Mouse (Mus musculus) embryo, embryonic 9.5 days (tissue): ENCODE measurements around the gene Cdon.

Experiments
- DNase-seq: peaks from one replicate; pipeline ENCODE4 v3.0.0-alpha.2; 2017; ENCODE audit errors: extremely low spot score

Cdon gene

GRCm38 (mm10) chr9:35493033-35493732 is 72.3 kb downstream of the Cdon start:
- DNase-seq, result no peak

DNA sequence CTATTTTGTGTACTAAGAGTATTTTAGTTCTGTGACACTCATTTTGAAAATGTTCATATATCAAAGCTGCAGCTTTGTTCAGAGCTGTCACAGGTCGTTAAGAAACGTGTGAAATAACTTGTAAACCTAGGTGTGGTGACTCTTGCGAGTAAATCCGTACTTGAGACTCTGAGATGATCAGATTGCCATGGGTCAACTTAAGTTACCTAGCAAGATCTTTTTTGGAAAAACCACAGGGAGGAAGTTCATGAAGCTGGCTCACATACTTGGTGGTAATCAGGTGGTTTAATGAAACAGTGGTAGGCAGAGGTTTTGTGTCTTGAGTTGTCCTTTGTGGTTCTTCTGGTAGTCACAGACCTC is 72.8 kb downstream of the Cdon start:
- no peak for DNase-seq

DNA sequence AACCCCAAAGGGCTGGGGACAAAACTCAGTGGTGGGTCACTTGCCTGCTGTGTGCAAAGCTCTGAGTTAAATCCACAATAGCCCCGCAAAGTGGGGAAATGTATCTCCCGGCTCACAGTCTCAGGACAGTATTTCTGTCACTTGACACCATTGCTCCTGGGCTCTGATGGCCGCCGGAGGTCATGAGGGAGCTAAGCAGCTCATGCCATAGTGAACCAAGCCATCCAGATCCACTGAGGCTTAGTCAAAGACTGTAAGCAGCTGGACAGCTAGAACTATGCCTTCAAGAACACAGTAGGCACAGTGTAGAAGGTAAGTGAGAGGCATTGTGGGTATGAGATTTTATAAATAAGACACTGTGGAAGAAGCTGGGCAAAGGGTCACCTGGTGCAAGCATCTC is 74.0 kb downstream of the Cdon start:
- no peak for DNase-seq

- DNase-seq, result no peak
Observed at GRCm38 (mm10) chr9:35495471-35495870, 74.5 kb downstream of the Cdon start.

GRCm38 (mm10) chr9:35499946-35500345 is 79.0 kb downstream of the Cdon start:
- DNase-seq, result no peak

DNA sequence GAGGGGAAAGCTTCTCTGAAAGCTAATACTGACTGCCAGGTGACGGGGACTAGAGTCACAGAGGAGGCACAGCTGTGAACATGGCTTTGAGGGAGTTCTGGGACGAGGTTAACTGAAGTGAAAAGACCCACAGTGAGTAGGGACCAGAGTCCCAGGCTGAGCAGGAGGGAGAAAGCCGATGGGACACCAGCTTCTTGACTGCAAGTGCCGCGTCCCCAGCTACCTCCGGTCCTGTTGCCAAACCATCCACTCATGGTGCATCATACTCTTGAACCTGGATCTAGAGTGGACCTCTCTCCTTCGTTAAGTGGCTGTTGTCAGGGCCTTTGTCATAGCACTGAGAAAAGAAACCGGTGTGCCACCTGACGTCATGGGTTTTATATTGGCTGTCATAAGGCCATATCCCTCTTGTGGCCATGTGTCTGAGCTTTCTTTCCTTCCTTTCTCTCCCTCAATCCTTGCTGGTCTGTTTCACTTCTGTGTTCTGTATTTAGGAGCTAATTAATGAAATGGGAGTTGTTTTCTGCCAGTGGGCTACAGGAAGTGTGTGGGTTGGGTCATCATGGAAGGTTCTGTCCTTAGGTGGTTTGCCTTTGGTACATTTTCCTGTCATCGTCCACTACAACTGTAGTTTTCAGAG is 81.6 kb downstream of the Cdon start:
- DNase-seq, result no peak

- DNase-seq, result no peak
Observed at GRCm38 (mm10) chr9:35508234-35508633, 87.3 kb downstream of the Cdon start.

DNA sequence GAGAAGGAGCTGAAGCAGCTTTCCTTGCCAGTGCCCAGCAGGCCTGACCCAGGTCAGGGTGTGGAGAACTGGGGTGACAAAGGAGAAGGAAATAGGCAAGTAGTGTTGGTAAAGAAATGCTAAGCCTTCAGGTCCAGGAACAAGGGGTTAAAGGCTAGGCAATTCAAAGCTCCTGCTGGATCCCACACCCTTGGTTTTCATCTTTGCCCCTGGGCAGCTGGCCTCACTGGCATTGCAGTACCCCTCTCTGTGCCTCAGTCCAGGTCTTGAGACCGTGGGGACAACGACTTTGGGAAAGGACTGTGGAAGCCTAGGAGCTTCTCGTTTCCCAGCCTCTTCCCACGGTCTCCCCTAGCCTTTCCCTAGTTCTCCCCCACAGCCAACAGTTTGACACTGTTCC is 93.0 kb downstream of the Cdon start:
- DNase-seq, result no peak

GRCm38 (mm10) chr9:35516182-35516581 is 95.3 kb downstream of the Cdon start:
- no peak for DNase-seq

- no peak for DNase-seq
Observed at GRCm38 (mm10) chr9:35516711-35517110, 95.8 kb downstream of the Cdon start.

GRCm38 (mm10) chr9:35518169-35518568 is 97.2 kb downstream of the Cdon start, which contains the start of gene Gm1113:
Gm1113 (minus strand) TSS chr9:35518269.
- DNase-seq, result no peak

DNA sequence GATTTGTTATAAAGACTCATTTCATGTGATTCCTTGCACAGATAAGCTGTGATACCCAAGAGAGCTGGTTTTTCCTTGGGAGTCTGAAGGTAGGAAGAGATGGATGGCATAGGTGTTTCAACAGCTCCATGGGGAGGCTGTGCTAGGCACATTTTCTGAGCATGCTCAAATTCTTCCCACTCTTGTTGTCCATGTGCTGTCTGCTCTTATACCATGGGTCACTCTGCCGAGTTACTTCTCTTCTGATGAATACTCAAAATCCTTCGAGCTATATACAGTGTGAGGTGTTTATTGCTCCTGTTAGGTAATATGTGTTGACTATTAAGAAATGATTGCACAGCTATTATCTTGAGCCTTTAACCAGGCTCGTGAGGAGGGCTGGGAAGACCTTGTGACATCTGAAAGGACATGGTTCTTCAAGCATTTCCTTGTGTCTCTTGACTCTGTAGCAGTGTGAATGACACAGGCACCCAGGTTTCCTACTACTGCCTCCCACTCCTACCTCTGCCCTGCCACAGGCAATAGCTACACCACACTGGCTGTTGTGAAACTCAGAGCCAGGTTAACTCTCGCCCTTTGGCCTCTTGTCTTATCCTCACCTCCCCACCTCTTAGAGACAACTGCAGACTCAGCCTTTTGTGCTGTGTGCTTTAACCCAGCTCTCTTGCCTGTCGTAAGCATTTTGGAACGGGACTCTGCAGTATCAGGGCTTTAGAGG is 99.9 kb downstream of the Cdon start:
- DNase-seq, result no peak

GRCm38 (mm10) chr9:35522241-35522640 is 101.3 kb downstream of the Cdon start:
- no peak for DNase-seq

DNA sequence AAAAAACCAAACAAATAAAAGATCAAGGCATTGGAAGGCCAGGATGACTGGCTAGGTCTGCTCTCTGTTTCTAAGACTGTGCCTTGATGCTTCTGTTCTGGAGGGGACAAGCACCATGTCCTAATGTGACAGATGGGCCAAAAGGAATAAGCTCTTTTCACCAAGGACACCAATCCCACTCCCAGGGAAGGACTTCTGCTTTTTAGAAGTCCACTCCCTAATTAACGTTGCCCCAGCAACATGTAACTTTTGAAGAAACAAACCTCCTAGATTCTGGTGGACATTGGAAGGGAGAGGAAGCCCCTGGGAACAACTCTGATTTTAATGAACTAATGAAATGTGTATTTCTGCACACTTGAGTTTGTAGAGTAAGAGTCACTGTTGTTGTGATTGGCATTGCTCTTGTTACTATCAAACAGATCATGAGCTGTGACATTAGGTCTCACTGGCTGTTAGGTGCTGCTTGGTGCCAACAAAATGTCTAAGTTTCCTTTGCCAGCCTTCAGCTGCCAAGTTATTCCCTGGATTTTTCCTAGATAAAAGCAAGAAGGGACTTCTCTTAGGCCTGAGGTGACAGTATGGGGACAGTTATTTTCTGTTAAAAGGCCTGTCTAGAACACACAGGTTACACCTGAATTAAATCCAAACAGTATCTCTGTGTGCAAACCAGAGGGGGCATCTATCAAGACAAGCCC is 102.0 kb downstream of the Cdon start:
- no peak for DNase-seq

- peak; percentile 35 for DNase-seq
Observed at GRCm38 (mm10) chr9:35523541-35523940, 102.6 kb downstream of the Cdon start.

GRCm38 (mm10) chr9:35523941-35524411 is 103.0 kb downstream of the Cdon start:
- DNase-seq, result peak; percentile 69

- DNase-seq, result no peak
Observed at GRCm38 (mm10) chr9:35529141-35529540, 108.2 kb downstream of the Cdon start.

- DNase-seq, result peak; percentile 62
Observed at GRCm38 (mm10) chr9:35529796-35530195, 108.9 kb downstream of the Cdon start.

GRCm38 (mm10) chr9:35533266-35533665 is 112.3 kb downstream of the Cdon start:
- no peak for DNase-seq

- peak; percentile 81 for DNase-seq
Observed at GRCm38 (mm10) chr9:35535110-35535509, 114.2 kb downstream of the Cdon start.

DNA sequence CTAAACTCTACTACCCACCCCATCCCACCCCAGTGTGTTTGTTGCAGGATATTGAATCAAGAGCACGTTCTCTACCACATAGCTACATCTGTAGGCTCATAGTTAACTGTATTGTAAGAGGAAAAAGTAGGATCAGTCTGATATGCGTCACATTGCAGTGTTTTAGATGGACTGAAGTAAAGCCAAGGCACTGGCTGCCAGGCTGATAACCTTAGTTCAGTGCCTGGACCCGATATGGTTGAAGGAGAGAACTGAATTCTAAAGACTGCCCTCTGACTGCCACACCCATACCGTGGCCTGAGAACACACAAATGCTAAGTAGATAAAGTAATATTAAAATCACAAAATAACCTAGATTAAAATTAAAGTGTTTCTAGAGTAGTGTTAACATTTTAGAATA is 114.9 kb downstream of the Cdon start:
- no peak for DNase-seq
